Mouse (Mus musculus) CD4-positive helper T cell, adult 2 months (primary cell): Measurements from ENCODE around the gene Xdh.
A peak's percentile ranks its signal among the peaks of the same experiment; 100 is the strongest.

Experiments
- DNase-seq: peaks from one replicate; pipeline ENCODE4 v3.0.0-alpha.2; 2012; ENCODE audit warnings: low read depth, missing footprints, low spot score

Xdh gene

GRCm38 (mm10) chr17:73942268-73942962 lies 7.6 kb downstream of the Xdh start:
- peak; percentile 24 for DNase-seq

- no peak for DNase-seq
Measured at GRCm38 (mm10) chr17:73941816-73942215, 8.2 kb downstream of the Xdh start.

- DNase-seq = no peak
Measured at GRCm38 (mm10) chr17:73937073-73937472, 12.9 kb downstream of the Xdh start.

GRCm38 (mm10) chr17:73935163-73935562 lies 14.8 kb downstream of the Xdh start:
- DNase-seq = no peak

GRCm38 (mm10) chr17:73934281-73934680 lies 15.7 kb downstream of the Xdh start:
- DNase-seq = no peak

GRCm38 (mm10) chr17:73933616-73934015 lies 16.4 kb downstream of the Xdh start:
- no peak for DNase-seq

- DNase-seq = no peak
Measured at GRCm38 (mm10) chr17:73932497-73933059, 17.4 kb downstream of the Xdh start.

- DNase-seq = no peak
Measured at GRCm38 (mm10) chr17:73919520-73919919, 30.5 kb downstream of the Xdh start.

- DNase-seq = no peak
Measured at GRCm38 (mm10) chr17:73918944-73919381, 31.0 kb downstream of the Xdh start.

- no peak for DNase-seq
Measured at GRCm38 (mm10) chr17:73918138-73918537, 31.9 kb downstream of the Xdh start.

GRCm38 (mm10) chr17:73917713-73918112 lies 32.3 kb downstream of the Xdh start:
- DNase-seq = no peak

GRCm38 (mm10) chr17:73914730-73915129 lies 35.3 kb downstream of the Xdh start:
- no peak for DNase-seq

- no peak for DNase-seq
Measured at GRCm38 (mm10) chr17:73906076-73906475, 43.9 kb downstream of the Xdh start.

- DNase-seq = peak; percentile 57
Measured at GRCm38 (mm10) chr17:73905043-73905750, 44.8 kb downstream of the Xdh start.

GRCm38 (mm10) chr17:73903121-73903520 lies 46.9 kb downstream of the Xdh start:
- DNase-seq = no peak

GRCm38 (mm10) chr17:73902234-73902636 lies 47.8 kb downstream of the Xdh start:
- no peak for DNase-seq

- DNase-seq = no peak
Measured at GRCm38 (mm10) chr17:73894399-73894798, 55.6 kb downstream of the Xdh start.

- DNase-seq = no peak
Measured at GRCm38 (mm10) chr17:73893822-73894221, 56.2 kb downstream of the Xdh start.

- peak; percentile 71 for DNase-seq
Measured at GRCm38 (mm10) chr17:73893207-73893606, 56.8 kb downstream of the Xdh start.

- peak; percentile 54 for DNase-seq
Measured at GRCm38 (mm10) chr17:73891590-73891989, 58.4 kb downstream of the Xdh start.

GRCm38 (mm10) chr17:73886071-73886785 lies 63.8 kb downstream of the Xdh start:
- DNase-seq = no peak

- DNase-seq = no peak
Measured at GRCm38 (mm10) chr17:73883332-73883731, 66.7 kb downstream of the Xdh start.
